Mouse (Mus musculus) stomach, embryonic 15.5 days (tissue): Measurements from ENCODE around the gene Mreg. TPM values are rescaled to one million over a fixed set of nuclear protein-coding genes. Genes with fewer than 3 reads are reported as not detected.

Experiments
- ATAC-seq: fragments of 200-750 bp; cut with Nextera tagmentation; 2 replicates; pipeline ENCODE4 v1.8.0; 2017; ENCODE audit warnings: low read depth, moderate number of reproducible peaks, moderate TSS enrichment; ENCODE audit not compliant: insufficient read depth, low FRiP score
- H3K27ac ChIP-seq: fragments of 300-500 bp; sonication (generic); 2 replicates; pipeline ENCODE4 v1.5.1; 2015; ENCODE audit warnings: mild to moderate bottlenecking, inconsistent platforms
- H3K27me3 ChIP-seq: fragments of 300-500 bp; sonication (generic); replicated peaks from 2 replicates; pipeline ENCODE4 v1.6.1; 2015; ENCODE audit warnings: inconsistent platforms
- H3K36me3 ChIP-seq: fragments of 300-500 bp; sonication (generic); 2 replicates; pipeline ENCODE4 v1.6.1; 2015; ENCODE audit warnings: inconsistent platforms
- H3K4me1 ChIP-seq: fragments of 300-500 bp; sonication (generic); 2 replicates; pipeline ENCODE4 v1.6.1; 2015; ENCODE audit warnings: inconsistent platforms
- H3K4me2 ChIP-seq: fragments of 300-500 bp; sonication (generic); 2 replicates; pipeline ENCODE4 v1.6.1; 2015; ENCODE audit warnings: mild to moderate bottlenecking, inconsistent platforms
- H3K4me3 ChIP-seq: fragments of 300-500 bp; sonication (generic); replicated peaks from 2 replicates; pipeline ENCODE4 v1.5.1; 2015; ENCODE audit warnings: inconsistent platforms
- H3K9ac ChIP-seq: fragments of 300-500 bp; sonication (generic); 2 replicates; pipeline ENCODE4 v1.6.1; 2015; ENCODE audit warnings: inconsistent platforms
- H3K9me3 ChIP-seq: fragments of 300-500 bp; sonication (generic); 2 replicates; pipeline ENCODE4 v1.6.1; 2016; ENCODE audit warnings: inconsistent platforms
- WGBS: fragments of 180-500 bp; shearing (Covaris S2); methylation state at CpG from one replicate; pipeline ENCODE4 v1.1.7; 2015; 5-methylcytosine and 5-hydroxymethylcytosine counted together
- polyA plus RNA-seq: library from polyadenylated mRNA; unstranded; fragments of >200 nt; fragmentation: Nextera tagmentation; extraction: Ambion mirVana; gene quantifications from 2 replicates; pipeline ENCODE4 v1.2.1, GENCODE M21; 2015

The Mreg gene
- polyA plus RNA-seq, 1 experiment from 2014 or later = 9.7 TPM

- H3K4me1 ChIP-seq = no peaks in the 10 kb centered on the region
- no peak overlapping the region for H3K27ac ChIP-seq
- H3K36me3 ChIP-seq = no peaks in the 10 kb centered on the region
- no peak overlapping the region for H3K4me2 ChIP-seq
- H3K9me3 ChIP-seq = no peaks in the 10 kb centered on the region
- no peak overlapping the region for H3K9ac ChIP-seq
- no peak overlapping the region for H3K4me3 ChIP-seq
- no peaks in the 10 kb centered on the region for H3K27me3 ChIP-seq
- ATAC-seq = no peak
- 72% methylated on average over 20 of the region's 20 CpGs for WGBS
Observed at GRCm38 (mm10) chr1:72165723-72166467, 46.2 kb downstream of the Mreg start.

GRCm38 (mm10) chr1:72160321-72160720 lies 51.8 kb downstream of the Mreg start:
- no peak overlapping the region for H3K27ac ChIP-seq
- WGBS = 83% methylated on average over 7 of the region's 7 CpGs
- no peak for ATAC-seq

GRCm38 (mm10) chr1:72145041-72145440 lies 67.1 kb downstream of the Mreg start:
- no peak overlapping the region for H3K27ac ChIP-seq
- no peak for ATAC-seq
- no peak overlapping the region for H3K4me3 ChIP-seq
- H3K27me3 ChIP-seq = no peaks in the 10 kb centered on the region
- H3K9me3 ChIP-seq = no peaks in the 10 kb centered on the region
- H3K4me2 ChIP-seq = no peak overlapping the region
- H3K4me1 ChIP-seq = no peaks in the 10 kb centered on the region
- no peaks in the 10 kb centered on the region for H3K36me3 ChIP-seq
- no peak overlapping the region for H3K9ac ChIP-seq

More at GRCm38 (mm10) chr1:72160321-72160720, 51.8 kb downstream of the Mreg start:
- Histone ChIP-seq H3K4me1 (no peaks in the 10 kb centered on the region), H3K36me3 (no peaks in the 10 kb centered on the region), H3K4me2 (no peak overlapping the region), H3K4me3 (no peak overlapping the region), H3K9ac (no peak overlapping the region), H3K27me3 (no peaks in the 10 kb centered on the region), H3K9me3 (no peaks in the 10 kb centered on the region)

DNA sequence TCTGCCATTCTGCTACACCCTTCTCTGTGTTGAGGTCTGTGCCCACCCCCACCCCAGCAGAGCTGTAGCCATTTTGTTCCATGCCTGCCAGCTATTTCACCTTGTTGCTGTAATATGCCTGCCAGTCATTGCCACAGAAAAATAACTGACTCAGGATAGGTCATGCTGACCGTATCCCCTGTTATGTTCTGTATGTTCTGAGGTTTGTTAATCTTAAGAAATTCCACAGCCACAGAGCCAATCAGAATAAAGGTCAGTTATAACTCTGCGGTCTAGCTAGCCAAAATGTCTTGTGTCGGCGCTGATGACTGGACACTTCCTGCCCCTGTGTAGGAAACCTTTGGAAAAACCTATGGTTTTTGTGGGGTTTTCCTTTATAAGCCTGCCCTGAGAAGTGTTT lies 67.7 kb downstream of the Mreg start:
- Histone ChIP-seq H3K27me3 (no peaks in the 10 kb centered on the region), H3K4me2 (no peak overlapping the region), H3K9me3 (no peaks in the 10 kb centered on the region), H3K4me3 (no peak overlapping the region), H3K27ac (no peak overlapping the region), H3K4me1 (no peaks in the 10 kb centered on the region), H3K9ac (no peak overlapping the region), H3K36me3 (no peaks in the 10 kb centered on the region)
- WGBS = 85% methylated on average over 4 of the region's 4 CpGs
- no peak for ATAC-seq

DNA sequence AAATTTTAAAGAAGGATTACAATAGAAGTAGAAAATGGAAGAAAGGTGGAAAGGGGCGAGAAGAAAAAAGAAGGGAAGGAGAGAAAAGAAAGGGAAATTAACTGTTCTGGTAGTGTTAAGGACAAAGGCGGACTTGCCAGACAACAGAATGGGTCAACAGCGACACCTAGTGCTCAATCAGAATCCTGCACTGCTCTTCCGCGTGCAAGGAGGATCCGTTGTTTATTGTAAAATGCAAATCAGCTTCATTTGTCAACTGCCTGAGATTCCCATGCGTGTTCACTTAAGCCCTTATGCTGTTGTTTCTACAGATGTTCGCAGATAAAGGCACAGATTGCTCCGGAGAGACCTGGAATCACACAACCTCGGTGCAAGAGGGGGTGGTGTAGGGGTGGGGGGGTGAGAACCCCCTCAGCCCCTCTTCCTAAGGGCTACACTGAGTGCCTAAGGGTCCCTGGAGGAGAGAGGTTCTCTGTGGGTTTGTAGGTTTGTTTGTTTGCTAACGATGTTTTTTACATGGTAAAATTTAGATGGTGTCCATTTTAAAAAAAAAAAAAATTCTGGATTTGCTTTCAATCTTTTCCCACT lies 70.1 kb downstream of the Mreg start:
- peak overlapping the region; percentile 50 for H3K4me2 ChIP-seq
- H3K9ac ChIP-seq = no peak overlapping the region
- peak; percentile 43; the same call in 1 of the 2 replicates for ATAC-seq
- no peaks in the 10 kb centered on the region for H3K4me1 ChIP-seq
- no peaks in the 10 kb centered on the region for H3K36me3 ChIP-seq
- H3K9me3 ChIP-seq = no peaks in the 10 kb centered on the region
- H3K4me3 ChIP-seq = no peak overlapping the region
- WGBS = 5% methylated on average over 11 of the region's 11 CpGs
- no peak overlapping the region for H3K27ac ChIP-seq
- no peaks in the 10 kb centered on the region for H3K27me3 ChIP-seq

DNA sequence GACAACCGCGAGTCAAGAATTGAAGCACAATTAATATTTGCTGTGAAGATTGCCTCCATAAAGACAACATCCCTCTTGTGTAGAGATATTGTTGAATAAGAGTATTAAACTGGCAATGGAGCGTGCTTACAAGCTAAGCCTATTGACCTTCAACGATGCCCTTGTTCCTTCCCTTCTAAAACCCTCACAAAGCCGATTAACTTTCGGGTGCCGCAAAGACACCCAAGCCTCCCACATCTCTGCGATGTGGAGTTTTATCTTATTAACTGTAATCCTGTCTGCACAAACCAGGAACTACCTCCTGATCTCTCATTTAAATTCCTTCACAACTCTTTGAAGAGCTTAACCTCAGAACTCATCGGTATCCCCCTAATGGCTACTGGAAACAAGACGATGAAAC lies 76.0 kb downstream of the Mreg start:
- H3K9me3 ChIP-seq = no peaks in the 10 kb centered on the region
- H3K4me2 ChIP-seq = no peak overlapping the region
- no peaks in the 10 kb centered on the region for H3K27me3 ChIP-seq
- no peak overlapping the region for H3K9ac ChIP-seq
- no peaks in the 10 kb centered on the region for H3K4me1 ChIP-seq
- 95% methylated on average over 10 of the region's 10 CpGs for WGBS
- ATAC-seq = no peak
- no peak overlapping the region for H3K27ac ChIP-seq
- no peaks in the 10 kb centered on the region for H3K36me3 ChIP-seq
- H3K4me3 ChIP-seq = no peak overlapping the region

DNA sequence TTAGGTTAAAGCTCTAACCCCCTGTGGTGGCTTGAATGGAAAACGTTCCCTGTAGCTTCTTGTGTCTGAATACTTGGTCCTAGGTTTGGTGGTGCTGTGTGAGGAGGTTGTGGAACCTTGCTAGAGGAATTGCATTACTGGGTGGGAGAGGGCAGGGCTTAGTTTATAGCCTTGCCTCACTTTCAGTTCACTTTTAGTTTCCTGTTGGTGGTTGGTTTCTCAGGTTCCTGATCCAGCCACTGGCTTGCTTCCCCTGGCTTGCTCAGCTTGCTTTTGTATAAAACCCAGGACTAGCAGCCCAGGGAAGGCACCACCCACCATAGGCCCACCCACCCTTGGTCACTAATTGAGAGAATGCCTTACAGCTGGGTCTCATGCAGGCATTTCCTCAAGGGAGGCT lies 77.6 kb downstream of the Mreg start:
- Histone ChIP-seq H3K27me3 (no peaks in the 10 kb centered on the region), H3K9ac (no peak overlapping the region), H3K27ac (no peak overlapping the region), H3K36me3 (no peaks in the 10 kb centered on the region), H3K4me3 (no peak overlapping the region), H3K4me2 (no peak overlapping the region), H3K9me3 (no peaks in the 10 kb centered on the region), H3K4me1 (no peaks in the 10 kb centered on the region)
- WGBS = 56% methylated on average over 1 of the region's 1 CpGs
- no peak for ATAC-seq

DNA sequence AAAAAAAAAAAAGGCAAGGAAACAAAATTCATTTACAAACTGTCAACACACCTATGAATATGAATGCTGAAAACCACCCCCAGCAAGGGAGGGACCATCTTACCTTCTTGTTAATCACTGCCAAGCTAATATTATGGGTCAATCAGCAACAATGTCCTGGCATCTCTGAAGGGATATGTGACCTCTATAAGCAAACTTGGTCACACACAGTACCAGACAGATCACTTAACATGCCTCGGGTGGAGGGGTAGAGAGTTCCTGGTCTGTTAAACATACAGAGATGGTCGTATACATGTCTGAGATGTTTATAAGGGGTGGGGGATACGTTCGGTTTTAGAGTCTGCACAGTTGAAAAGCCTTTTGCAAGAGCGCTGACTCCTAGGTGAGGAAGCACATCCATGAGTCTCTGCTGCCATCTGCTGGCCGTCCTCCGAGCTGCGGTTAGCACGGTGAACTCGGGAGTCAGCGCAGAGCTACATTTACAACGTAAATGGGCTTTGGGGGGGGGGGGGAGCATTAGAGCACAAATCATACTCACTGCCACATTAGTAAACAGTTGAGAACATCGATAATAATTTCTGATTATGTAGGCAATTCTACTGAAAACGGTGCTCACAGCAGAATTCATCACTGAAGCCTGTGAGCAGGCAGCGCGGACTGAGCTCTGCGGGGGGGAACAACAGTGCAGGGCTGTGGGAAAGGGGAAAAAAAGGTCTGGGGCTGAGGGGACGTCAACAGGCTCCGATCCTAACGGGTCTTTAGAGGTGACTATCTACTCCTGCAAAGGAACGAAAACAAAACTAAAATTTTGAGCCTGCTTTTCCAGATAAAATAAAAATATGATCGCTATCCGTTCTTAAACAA lies 88.4 kb downstream of the Mreg start:
- H3K4me3 ChIP-seq = no peak overlapping the region
- H3K27ac ChIP-seq = no peak overlapping the region
- no peak overlapping the region for H3K4me2 ChIP-seq
- ATAC-seq = no peak
- 27% methylated on average over 23 of the region's 23 CpGs for WGBS
- no peak overlapping the region for H3K9ac ChIP-seq
- no peaks in the 10 kb centered on the region for H3K4me1 ChIP-seq
- H3K36me3 ChIP-seq = no peaks in the 10 kb centered on the region
- H3K9me3 ChIP-seq = no peaks in the 10 kb centered on the region
- H3K27me3 ChIP-seq = no peaks in the 10 kb centered on the region

GRCm38 (mm10) chr1:72121608-72122185 lies 90.4 kb downstream of the Mreg start:
- no peaks in the 10 kb centered on the region for H3K36me3 ChIP-seq
- H3K9me3 ChIP-seq = no peaks in the 10 kb centered on the region
- H3K4me1 ChIP-seq = no peaks in the 10 kb centered on the region
- ATAC-seq = no peak
- H3K4me3 ChIP-seq = no peak overlapping the region
- no peak overlapping the region for H3K4me2 ChIP-seq
- 83% methylated on average over 17 of the region's 17 CpGs for WGBS
- H3K9ac ChIP-seq = no peak overlapping the region
- H3K27ac ChIP-seq = no peak overlapping the region
- H3K27me3 ChIP-seq = no peaks in the 10 kb centered on the region

GRCm38 (mm10) chr1:72119981-72120380 lies 92.1 kb downstream of the Mreg start:
- Histone ChIP-seq H3K36me3 (no peaks in the 10 kb centered on the region), H3K9me3 (no peaks in the 10 kb centered on the region), H3K9ac (no peak overlapping the region), H3K4me1 (no peaks in the 10 kb centered on the region), H3K27ac (no peak overlapping the region), H3K4me3 (no peak overlapping the region), H3K27me3 (no peaks in the 10 kb centered on the region), H3K4me2 (no peak overlapping the region)
- no peak for ATAC-seq
- 74% methylated on average over 4 of the region's 4 CpGs for WGBS

GRCm38 (mm10) chr1:72114206-72114605 lies 97.9 kb downstream of the Mreg start:
- Histone ChIP-seq H3K9me3 (no peaks in the 10 kb centered on the region), H3K4me1 (no peaks in the 10 kb centered on the region), H3K4me2 (no peak overlapping the region), H3K9ac (no peak overlapping the region), H3K27ac (no peak overlapping the region), H3K4me3 (no peak overlapping the region), H3K36me3 (no peaks in the 10 kb centered on the region), H3K27me3 (no peaks in the 10 kb centered on the region)
- 75% methylated on average over 5 of the region's 5 CpGs for WGBS
- no peak for ATAC-seq
